Mouse (Mus musculus): ENCODE data around the gene Olfr1417. TPM values are rescaled to one million over a fixed set of nuclear protein-coding genes. Genes with fewer than 3 reads are reported as not detected.
"Not testable (repeated sequence)": the region's sequence is repeated elsewhere in the genome, so short reads cannot be mapped to it uniquely, and the experiment has no call there.

Gene Olfr1417
- not detected for total RNA-seq (2021)

- intact Hi-C loops (cut with DNase I): no loop called here
- no peak for DNase-seq
Measured at GRCm38 (mm10) chr19:11839119-11839518, at the start of gene Olfr1417. Gene Olfr1417, minus strand, starts transcription at chr19:11839219.

DNA sequence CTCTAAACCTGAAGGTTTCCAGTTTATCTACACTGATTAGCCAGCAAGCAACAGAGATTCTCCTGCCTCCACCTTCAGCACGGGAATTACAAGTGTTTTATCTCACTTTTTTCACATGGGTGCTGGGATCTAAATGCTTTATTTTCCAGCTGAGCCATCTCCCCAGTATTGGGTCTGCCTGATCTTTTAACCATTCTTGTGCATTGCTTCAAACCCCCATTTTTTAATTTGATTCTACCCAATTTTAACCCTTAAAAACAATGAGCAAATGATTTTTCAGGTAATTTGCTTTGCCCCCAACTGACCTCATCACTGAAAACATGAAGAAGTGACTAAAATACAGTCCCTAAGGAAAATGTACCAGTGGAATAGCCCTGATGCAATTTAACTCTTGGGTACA, 47.2 kb upstream of the Olfr1417 start, which contains the start of gene Olfr1420:
Olfr1420 (plus strand) TSS at position 301 of the 400 bp plus-strand sequence.
- DNase-seq: no peak
- intact Hi-C loops (cut with DNase I): no loop called here

- DNase-seq; intact Hi-C loops (cut with DNase I): not testable (repeated sequence)
Measured at GRCm38 (mm10) chr19:11878404-11878803, 39.4 kb upstream of the Olfr1417 start.

- DNase-seq: no peak
- intact Hi-C loops (cut with DNase I): no loop called here
Measured at GRCm38 (mm10) chr19:11875006-11875405, 36.0 kb upstream of the Olfr1417 start, which contains the start of gene Olfr1419. Gene Olfr1419, minus strand, starts transcription at chr19:11875106.

- intact Hi-C loops (cut with DNase I): no loop called here
- no peak for DNase-seq
Measured at GRCm38 (mm10) chr19:11867837-11868236, 28.8 kb upstream of the Olfr1417 start.

- intact Hi-C loops (cut with DNase I): no loop called here
Measured at GRCm38 (mm10) chr19:11860966-11861365, 21.9 kb upstream of the Olfr1417 start, which contains the start of gene Olfr1418. Gene Olfr1418, minus strand, starts transcription at chr19:11861066.

GRCm38 (mm10) chr19:11856506-11856905, 17.5 kb upstream of the Olfr1417 start:
- intact Hi-C loops (cut with DNase I): no loop called here
- no peak for DNase-seq

More at GRCm38 (mm10) chr19:11860966-11861365, 21.9 kb upstream of the Olfr1417 start, which contains the start of gene Olfr1418:
- DNase-seq: no peak

DNA sequence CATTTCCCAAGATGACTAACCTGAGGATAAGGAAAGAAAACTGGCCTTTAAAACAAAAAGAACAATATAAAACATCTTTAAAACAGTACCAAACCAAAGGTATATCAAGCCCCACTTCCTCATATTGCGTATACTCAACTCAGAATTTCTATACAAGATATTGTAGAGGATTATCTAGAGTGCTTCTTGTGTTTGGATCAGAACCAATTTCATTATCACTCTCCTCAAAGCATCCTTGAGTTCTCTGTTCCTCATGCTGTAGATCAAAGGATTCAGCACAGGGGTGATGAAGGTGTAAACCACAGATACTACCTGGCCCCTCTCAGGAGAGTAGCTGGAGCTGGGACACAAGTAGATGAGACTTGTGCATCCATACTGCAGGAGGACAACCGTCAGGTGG, 15.8 kb upstream of the Olfr1417 start:
- intact Hi-C loops (cut with DNase I): no loop called here
- no peak for DNase-seq

- no peak for DNase-seq
- intact Hi-C loops (cut with DNase I): no loop called here
Measured at GRCm38 (mm10) chr19:11852652-11853051, 13.6 kb upstream of the Olfr1417 start.

GRCm38 (mm10) chr19:11846333-11846732, 7.3 kb upstream of the Olfr1417 start:
- intact Hi-C loops (cut with DNase I): no loop called here
- DNase-seq: no peak

DNA sequence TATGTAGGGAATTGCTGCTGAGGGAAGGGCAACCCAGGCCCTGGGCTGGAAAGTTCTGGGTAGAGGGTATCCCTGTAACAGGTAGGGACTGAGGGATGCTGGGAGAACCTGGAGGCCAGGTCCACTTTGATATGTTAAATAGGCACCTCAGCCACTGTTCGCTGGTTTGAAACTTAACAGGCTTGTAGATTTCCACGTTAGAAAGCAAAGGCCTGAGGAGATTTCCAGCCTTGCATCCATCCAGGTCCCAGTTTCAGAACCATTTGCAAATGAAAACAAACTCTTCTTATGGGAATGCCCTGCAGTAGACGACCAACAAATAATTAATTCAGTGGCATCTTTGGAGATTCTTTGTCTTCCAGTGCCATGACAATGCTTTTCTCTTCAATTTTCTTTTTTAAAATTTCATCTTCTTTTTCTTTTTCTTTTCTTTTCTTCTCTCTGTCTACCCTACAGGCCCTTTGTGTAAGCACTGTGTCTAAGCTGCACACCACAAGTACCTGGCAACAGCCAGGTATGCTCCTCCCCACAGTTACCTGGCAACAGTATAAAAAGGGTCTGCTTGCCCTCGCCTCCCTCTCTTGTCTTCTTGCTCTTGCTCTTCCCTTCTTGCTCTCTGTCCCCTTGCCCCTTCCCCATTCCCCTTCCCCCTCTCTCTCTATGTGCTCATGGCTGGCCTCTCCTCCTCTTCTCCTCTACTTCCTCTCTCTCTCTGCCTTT, 15.5 kb downstream of the Olfr1417 start:
- no peak for DNase-seq

GRCm38 (mm10) chr19:11820211-11820610, 18.8 kb downstream of the Olfr1417 start:
- intact Hi-C loops (cut with DNase I): loop anchor here (1.0 kb wide), 1 partner anchor 43 kb away; no protein-coding TSS in a partner anchor
- no peak for DNase-seq

More for the DNA sequence above, 15.5 kb downstream of the Olfr1417 start:
- intact Hi-C loops (cut with DNase I): loop anchor here (2.0 kb wide), 1 partner anchor 87 kb away; no protein-coding TSS in a partner anchor

DNA sequence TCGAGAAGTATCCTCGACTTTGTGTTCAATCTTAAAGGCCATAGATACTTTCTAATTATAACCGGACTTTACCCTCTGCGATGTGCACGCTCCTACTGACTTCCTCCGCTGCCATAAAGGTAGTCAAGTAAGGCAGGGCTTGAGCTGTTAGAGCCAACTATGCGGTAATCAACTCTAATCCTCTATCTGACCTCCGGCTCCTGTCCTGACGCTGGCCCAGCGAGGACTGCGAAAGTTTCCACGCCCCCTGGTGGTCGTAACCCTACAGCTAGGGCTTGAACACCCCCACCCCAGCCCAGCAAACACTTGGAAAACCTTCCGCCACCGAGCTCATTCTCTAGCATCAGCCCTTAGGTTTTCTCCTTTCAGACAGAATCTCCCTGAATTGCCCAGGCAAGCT, 19.2 kb downstream of the Olfr1417 start:
- peak; percentile 82 to 88 for DNase-seq
- intact Hi-C loops (cut with DNase I): loop anchor here (1.0 to 5.0 kb wide), 2 partner anchors 42 to 193 kb away; no protein-coding TSS in a partner anchor

DNA sequence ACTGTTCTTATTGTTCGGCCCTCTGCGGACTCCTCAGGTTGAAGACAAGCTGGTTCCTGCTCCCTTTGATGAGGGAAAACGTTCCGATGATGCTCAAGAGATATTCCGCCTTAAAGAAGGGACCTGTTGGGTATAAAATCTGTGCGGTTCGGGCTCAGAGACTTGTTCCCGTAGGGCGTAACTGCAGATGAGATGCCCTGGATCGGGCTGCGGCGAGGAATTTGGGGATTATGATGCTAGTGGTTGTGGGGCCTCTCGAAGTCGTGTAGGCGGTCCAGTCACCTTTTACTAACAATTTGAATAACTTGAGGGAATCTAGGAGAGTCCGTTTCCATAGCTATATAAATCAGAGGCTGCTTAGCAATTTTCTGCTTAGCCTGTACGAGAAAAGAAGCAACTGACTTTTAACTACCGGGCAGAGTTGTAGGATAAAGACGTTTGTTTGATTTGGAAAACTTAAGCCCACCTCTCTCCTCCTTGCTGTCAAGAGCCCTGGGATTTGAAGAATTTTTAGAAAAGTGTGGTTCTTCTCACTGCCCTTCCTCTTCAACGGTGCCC, 19.8 kb downstream of the Olfr1417 start, which contains the start of gene Stx3:
Stx3 (minus strand) TSS at position 261 of the 558 bp plus-strand sequence.
- intact Hi-C loops (cut with DNase I): loop anchor here (5.0 kb wide), 1 partner anchor 193 kb away; no protein-coding TSS in a partner anchor

DNA sequence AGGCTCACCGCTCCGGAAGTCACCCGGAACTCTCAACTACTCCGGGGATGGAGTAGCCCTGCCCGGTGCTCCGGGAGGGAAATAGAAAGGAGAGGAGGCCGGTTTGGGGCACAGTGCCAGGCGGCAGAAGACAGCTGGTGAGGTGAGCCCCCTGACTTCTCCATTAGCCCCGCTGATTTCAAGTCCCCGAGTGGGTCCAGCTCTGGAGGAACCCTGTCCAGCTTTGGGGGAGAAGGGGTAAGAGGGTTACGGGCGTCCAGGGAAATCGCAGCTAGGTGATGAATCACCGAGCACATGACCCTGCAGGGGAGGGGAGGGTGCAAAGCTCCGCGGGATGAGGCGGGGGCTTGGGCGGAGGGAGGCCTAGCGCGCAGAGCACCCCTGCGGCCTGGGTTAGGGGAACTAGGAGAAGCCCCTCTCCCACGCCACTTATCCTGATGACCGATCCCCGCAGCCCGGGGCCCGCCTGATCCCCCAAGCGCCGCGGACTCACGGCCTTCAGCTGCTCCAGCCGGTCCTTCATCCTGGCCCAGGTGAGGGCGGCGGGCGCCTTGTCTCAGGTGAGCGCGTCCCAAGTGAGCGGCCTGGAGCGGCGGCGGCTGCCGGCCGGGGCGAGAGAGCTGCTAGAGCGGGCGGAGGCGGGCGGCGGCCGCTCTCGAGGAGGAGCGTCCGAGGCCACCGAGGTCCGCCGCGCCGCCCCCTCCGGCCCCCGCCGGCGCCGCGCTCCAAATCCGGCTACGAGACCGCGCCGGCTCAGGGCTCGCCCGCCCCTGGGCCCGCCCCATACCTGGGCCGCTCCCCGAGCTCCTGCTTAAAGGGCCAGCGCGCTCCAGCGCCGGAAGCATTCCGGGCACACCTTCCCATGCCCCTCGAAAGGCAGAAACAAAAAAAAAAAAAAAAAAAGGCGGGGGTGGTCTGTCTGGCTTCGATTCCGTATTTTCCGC, 20.5 kb downstream of the Olfr1417 start:
- DNase-seq: peak; percentile 66 to 73
- intact Hi-C loops (cut with DNase I): loop anchor here (5.0 kb wide), 1 partner anchor 194 kb away; no protein-coding TSS in a partner anchor

More for the DNA sequence above, 19.8 kb downstream of the Olfr1417 start, which contains the start of gene Stx3:
- DNase-seq: no peak

DNA sequence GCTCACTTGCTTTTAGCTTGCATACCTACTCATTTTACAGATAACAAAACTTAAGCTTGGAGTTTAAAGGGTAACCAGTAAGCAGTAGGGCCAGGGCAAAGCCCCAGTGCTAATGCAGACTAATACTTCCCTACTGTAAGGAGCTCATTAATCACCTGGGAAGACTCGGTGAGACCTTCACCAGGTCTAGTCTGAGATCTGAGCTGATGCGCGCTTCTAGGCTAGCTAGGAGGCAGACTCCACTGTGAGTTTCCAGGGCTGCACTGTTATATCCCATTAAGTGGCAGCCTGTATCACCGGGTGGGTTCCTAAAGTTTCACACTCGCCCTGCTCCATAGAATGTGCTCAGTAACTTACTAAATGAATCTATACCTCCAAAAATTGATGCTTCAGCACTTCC, 21.4 kb downstream of the Olfr1417 start:
- DNase-seq: no peak
- intact Hi-C loops (cut with DNase I): loop anchor here (5.0 kb wide), 1 partner anchor 195 kb away; no protein-coding TSS in a partner anchor

- intact Hi-C loops (cut with DNase I): loop anchor here (5.0 kb wide), 1 partner anchor 196 kb away; no protein-coding TSS in a partner anchor
- DNase-seq: no peak
Measured at GRCm38 (mm10) chr19:11816706-11817105, 22.3 kb downstream of the Olfr1417 start.

DNA sequence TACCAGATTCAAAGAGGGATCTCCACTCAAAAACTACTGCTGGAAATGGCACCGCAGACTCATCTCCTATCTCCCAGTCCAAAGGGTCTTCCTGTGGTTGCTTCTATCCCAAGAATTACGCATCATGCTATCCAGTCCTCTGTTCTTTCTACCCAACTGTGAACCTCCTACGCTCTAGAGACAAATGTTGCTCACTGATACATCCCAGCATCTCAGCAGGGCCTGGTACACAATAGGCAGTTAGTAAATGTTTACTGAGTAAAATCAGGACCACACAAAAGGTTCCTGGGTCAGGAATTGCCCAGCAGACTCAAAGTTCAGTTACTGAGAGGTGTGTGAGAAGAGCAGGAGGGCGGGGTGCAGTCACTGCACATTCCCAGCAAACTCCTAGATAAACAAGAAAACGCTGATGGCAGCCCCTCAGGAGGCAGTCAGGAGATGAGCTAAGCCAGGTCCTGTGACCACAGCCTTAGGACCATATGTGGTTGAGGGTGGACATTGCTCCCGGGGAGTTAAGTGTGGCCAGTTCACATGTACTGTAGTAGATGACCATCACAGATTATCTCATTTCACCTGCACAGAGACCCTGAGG, 24.2 kb downstream of the Olfr1417 start:
- DNase-seq: no peak
- intact Hi-C loops (cut with DNase I): loop anchor here (5.0 kb wide), 1 partner anchor 197 kb away; no protein-coding TSS in a partner anchor

- intact Hi-C loops (cut with DNase I): no loop called here
- DNase-seq: peak in 1 of 2 experiments; percentile 23
Measured at GRCm38 (mm10) chr19:11813649-11814048, 25.4 kb downstream of the Olfr1417 start.

DNA sequence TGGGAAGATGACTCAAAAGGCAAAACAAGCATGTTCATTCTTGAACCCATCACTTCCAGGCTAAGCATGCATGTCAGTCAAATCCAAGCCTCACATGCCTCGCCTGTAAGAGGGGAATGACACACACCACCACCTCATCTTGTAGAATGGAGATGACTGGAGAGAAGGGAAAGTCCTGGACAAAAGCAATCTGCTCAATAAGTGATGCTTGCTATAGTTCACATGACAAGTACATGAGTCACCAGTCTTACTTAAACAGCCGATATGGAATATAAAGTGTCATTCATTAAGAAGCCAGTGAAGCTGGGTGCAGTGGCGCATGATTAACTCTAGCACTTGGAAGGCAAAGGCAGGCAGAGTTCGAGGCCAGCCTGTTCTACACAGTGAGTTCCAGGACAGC, 25.9 kb downstream of the Olfr1417 start:
- no peak for DNase-seq
- intact Hi-C loops (cut with DNase I): no loop called here
